Mouse (Mus musculus): ENCODE results near the gene Tbx15. TPM values are rescaled to one million over a fixed set of nuclear protein-coding genes. Genes with fewer than 3 reads are reported as not detected.
A peak's percentile ranks its signal among the peaks of the same experiment; 100 is the strongest.

Gene Tbx15
- 26.3 and 28.0 TPM in 2 replicates for polyA plus RNA-seq (2015; fragmentation: Nextera tagmentation; extraction: Ambion mirVana)

GRCm38 (mm10) chr3:99240213-99240720, at the start of gene Tbx15:
Tbx15 (plus strand) TSS chr3:99240381.
- H3K27me3 ChIP-seq = peaks cover 75% of the 10 kb centered on the region
- H3K4me3 ChIP-seq = peak within 1 kb of the TSS; percentile 52
- peak within 1 kb of the TSS; percentile 76 for H3K27ac ChIP-seq
- H3K9ac ChIP-seq = peak within 1 kb of the TSS; percentile 79
- under 1% methylated on average over 19 of the region's 20 CpGs for WGBS
- H3K4me1 ChIP-seq = peaks cover 48% of the 10 kb centered on the region
- no peak for ATAC-seq (ENCODE audit: low FRiP score, low read depth)
- no peaks in the 10 kb centered on the region for H3K36me3 ChIP-seq
- peak within 1 kb of the TSS; percentile 75 for H3K4me2 ChIP-seq (replicated peaks)
- H3K9me3 ChIP-seq = no peaks in the 10 kb centered on the region

GRCm38 (mm10) chr3:99193576-99193975, 46.6 kb upstream of the Tbx15 start:
- H3K9ac ChIP-seq = no peak overlapping the region
- H3K36me3 ChIP-seq = no peaks in the 10 kb centered on the region
- peaks cover 18% of the 10 kb centered on the region for H3K4me1 ChIP-seq
- ATAC-seq (ENCODE audit: low FRiP score, low read depth) = peak; percentile 54; the same call in 1 of the 2 replicates
- 54% methylated on average over 4 of the region's 4 CpGs for WGBS
- H3K27ac ChIP-seq = 0 out of 2 replicates have a peak overlapping the region, but pooled peaks have one; percentile 34
- no peak overlapping the region for H3K4me3 ChIP-seq
- no peak overlapping the region for H3K4me2 ChIP-seq (replicated peaks)
- H3K9me3 ChIP-seq = no peaks in the 10 kb centered on the region
- no peaks in the 10 kb centered on the region for H3K27me3 ChIP-seq

- Histone ChIP-seq H3K9ac (no peak overlapping the region), H3K36me3 (peaks cover 4% of the 10 kb centered on the region; the same call in 1 of the 2 replicates), H3K4me1 (peaks cover 6% of the 10 kb centered on the region), H3K27me3 (no peaks in the 10 kb centered on the region), H3K27ac (no peak overlapping the region), H3K4me2 (replicated peaks) (no peak overlapping the region), H3K9me3 (no peaks in the 10 kb centered on the region; the same call in 1 of the 2 replicates), H3K4me3 (no peak overlapping the region)
- ATAC-seq (ENCODE audit: low FRiP score, low read depth) = no peak
These were observed 36.9 kb upstream of the Tbx15 start for GRCm38 (mm10) chr3:99203331-99203730.

- WGBS = 50% methylated on average over 1 of the region's 1 CpGs
- no peak overlapping the region for H3K4me2 ChIP-seq (replicated peaks)
- no peaks in the 10 kb centered on the region for H3K9me3 ChIP-seq
These were observed 31.8 kb upstream of the Tbx15 start for GRCm38 (mm10) chr3:99208416-99208815.

GRCm38 (mm10) chr3:99211105-99211698, 29.0 kb upstream of the Tbx15 start:
- Histone ChIP-seq H3K9ac (no peak overlapping the region), H3K9me3 (no peaks in the 10 kb centered on the region), H3K4me1 (peaks cover 22% of the 10 kb centered on the region), H3K27me3 (no peaks in the 10 kb centered on the region), H3K36me3 (peaks cover 8% of the 10 kb centered on the region), H3K4me2 (replicated peaks) (0 out of 2 replicates have a peak overlapping the region, but pooled peaks have one; percentile 1), H3K4me3 (no peak overlapping the region), H3K27ac (no peak overlapping the region)
- no peak for ATAC-seq (ENCODE audit: low FRiP score, low read depth)
- WGBS = 27% methylated on average over 14 of the region's 14 CpGs

More at GRCm38 (mm10) chr3:99208416-99208815, 31.8 kb upstream of the Tbx15 start:
- H3K4me3 ChIP-seq = no peak overlapping the region
- H3K36me3 ChIP-seq = no peaks in the 10 kb centered on the region
- H3K27ac ChIP-seq = no peak overlapping the region
- H3K27me3 ChIP-seq = no peaks in the 10 kb centered on the region
- peaks cover 29% of the 10 kb centered on the region for H3K4me1 ChIP-seq
- H3K9ac ChIP-seq = no peak overlapping the region
- no peak for ATAC-seq (ENCODE audit: low FRiP score, low read depth)

GRCm38 (mm10) chr3:99227807-99228206, 12.4 kb upstream of the Tbx15 start:
- H3K9ac ChIP-seq = no peak overlapping the region
- ATAC-seq (ENCODE audit: low FRiP score, low read depth) = no peak
- H3K4me2 ChIP-seq (replicated peaks) = no peak overlapping the region
- H3K4me1 ChIP-seq = peaks cover 4% of the 10 kb centered on the region; the same call in 1 of the 2 replicates
- peaks cover 9% of the 10 kb centered on the region for H3K27me3 ChIP-seq
- no peaks in the 10 kb centered on the region for H3K9me3 ChIP-seq
- H3K36me3 ChIP-seq = no peaks in the 10 kb centered on the region
- no peak overlapping the region for H3K27ac ChIP-seq
- 36% methylated on average over 2 of the region's 2 CpGs for WGBS
- H3K4me3 ChIP-seq = no peak overlapping the region

GRCm38 (mm10) chr3:99233393-99234318, 6.5 kb upstream of the Tbx15 start:
- ATAC-seq (ENCODE audit: low FRiP score, low read depth) = peak; percentile 72
- 0 out of 2 replicates have a peak overlapping the region, but pooled peaks have one; percentile 28 for H3K27ac ChIP-seq
- WGBS = 2% methylated on average over 20 of the region's 20 CpGs
- no peaks in the 10 kb centered on the region for H3K9me3 ChIP-seq
- peaks cover 41% of the 10 kb centered on the region for H3K27me3 ChIP-seq
- peak overlapping the region; percentile 62 for H3K4me2 ChIP-seq (replicated peaks)
- H3K36me3 ChIP-seq = no peaks in the 10 kb centered on the region
- peak overlapping the region; percentile 27; the same call in 1 of the 2 replicates for H3K9ac ChIP-seq
- H3K4me3 ChIP-seq = peak overlapping the region; percentile 29
- peaks cover 32% of the 10 kb centered on the region for H3K4me1 ChIP-seq

GRCm38 (mm10) chr3:99234319-99234869, 5.8 kb upstream of the Tbx15 start:
- Histone ChIP-seq H3K4me3 (peak overlapping the region; percentile 29), H3K9ac (peak overlapping the region; percentile 27; the same call in 1 of the 2 replicates), H3K4me1 (peaks cover 38% of the 10 kb centered on the region), H3K4me2 (replicated peaks) (peak overlapping the region; percentile 62), H3K36me3 (no peaks in the 10 kb centered on the region), H3K27me3 (peaks cover 47% of the 10 kb centered on the region), H3K27ac (peak overlapping the region; percentile 28; the same call in 1 of the 2 replicates), H3K9me3 (no peaks in the 10 kb centered on the region)
- ATAC-seq (ENCODE audit: low FRiP score, low read depth) = peak; percentile 13; the same call in 1 of the 2 replicates
- WGBS = 8% methylated on average over 17 of the region's 17 CpGs

- H3K4me3 ChIP-seq = 0 out of 2 replicates have a peak overlapping the region, but pooled peaks have one; percentile 1
- no peak overlapping the region for H3K27ac ChIP-seq
- no peaks in the 10 kb centered on the region for H3K36me3 ChIP-seq
- WGBS = 16% methylated on average over 23 of the region's 23 CpGs
- peak overlapping the region; percentile 62 for H3K4me2 ChIP-seq (replicated peaks)
- no peak for ATAC-seq (ENCODE audit: low FRiP score, low read depth)
- no peaks in the 10 kb centered on the region for H3K9me3 ChIP-seq
- peaks cover 47% of the 10 kb centered on the region for H3K4me1 ChIP-seq
- peaks cover 56% of the 10 kb centered on the region for H3K27me3 ChIP-seq
- H3K9ac ChIP-seq = peak overlapping the region; percentile 48
These were observed 4.9 kb upstream of the Tbx15 start for GRCm38 (mm10) chr3:99235116-99235803.

- Histone ChIP-seq H3K27ac (no peak overlapping the region), H3K4me2 (replicated peaks) (peak overlapping the region; percentile 62), H3K9ac (peak overlapping the region; percentile 45; the same call in 1 of the 2 replicates), H3K9me3 (no peaks in the 10 kb centered on the region), H3K36me3 (no peaks in the 10 kb centered on the region), H3K4me1 (peaks cover 48% of the 10 kb centered on the region), H3K4me3 (0 out of 2 replicates have a peak overlapping the region, but pooled peaks have one; percentile 1), H3K27me3 (peaks cover 58% of the 10 kb centered on the region)
- 24% methylated on average over 18 of the region's 18 CpGs for WGBS
- no peak for ATAC-seq (ENCODE audit: low FRiP score, low read depth)
These were observed 4.1 kb upstream of the Tbx15 start for GRCm38 (mm10) chr3:99235804-99236755.
